Mouse (Mus musculus): ENCODE measurements around the gene Fpr2.
"Not testable (repeated sequence)": the region's sequence is repeated elsewhere in the genome, so short reads cannot be mapped to it uniquely, and the experiment has no call there.

Fpr2 gene

GRCm38 (mm10) chr17:17887774-17888248 is at the start of gene Fpr2, which contains the start of gene Fpr3:
TSS of gene Fpr2 (plus strand) at chr17:17887824.
TSS of gene Fpr3 (plus strand) at chr17:17887852.
- no peak for DNase-seq

- peak; percentile 97 to 98 for DNase-seq
Observed at GRCm38 (mm10) chr17:17837919-17838701, 49.5 kb upstream of the Fpr2 start.

- no peak for DNase-seq
Observed at GRCm38 (mm10) chr17:17839276-17839675, 48.3 kb upstream of the Fpr2 start.

GRCm38 (mm10) chr17:17840796-17841195 is 46.8 kb upstream of the Fpr2 start:
- no peak for DNase-seq

- DNase-seq, result peak in 1 of 2 experiments; percentile 14
Observed at GRCm38 (mm10) chr17:17843534-17844261, 43.9 kb upstream of the Fpr2 start.

GRCm38 (mm10) chr17:17844606-17845005 is 43.0 kb upstream of the Fpr2 start:
- DNase-seq, result not testable (repeated sequence)

- peak in 1 of 2 experiments; percentile 41 for DNase-seq
Observed at GRCm38 (mm10) chr17:17845187-17846027, 42.2 kb upstream of the Fpr2 start.

GRCm38 (mm10) chr17:17848988-17849387 is 38.6 kb upstream of the Fpr2 start:
- DNase-seq, result no peak

- peak in 1 of 2 experiments; percentile 17 for DNase-seq
Observed at GRCm38 (mm10) chr17:17849906-17850712, 37.5 kb upstream of the Fpr2 start.

GRCm38 (mm10) chr17:17855064-17855838 is 32.4 kb upstream of the Fpr2 start, which contains the start of gene Has1:
TSS of gene Has1 (minus strand) at chr17:17855205.
- no peak for DNase-seq

GRCm38 (mm10) chr17:17856612-17857011 is 31.0 kb upstream of the Fpr2 start:
- DNase-seq, result no peak

- peak; percentile 24 to 29 for DNase-seq
Observed at GRCm38 (mm10) chr17:17857446-17857845, 30.2 kb upstream of the Fpr2 start.

- DNase-seq, result no peak
Observed at GRCm38 (mm10) chr17:17860110-17860509, 27.5 kb upstream of the Fpr2 start.

- DNase-seq, result no peak
Observed at GRCm38 (mm10) chr17:17862360-17862759, 25.3 kb upstream of the Fpr2 start.

- DNase-seq, result no peak
Observed at GRCm38 (mm10) chr17:17865168-17865567, 22.5 kb upstream of the Fpr2 start.

- DNase-seq, result no peak
Observed at GRCm38 (mm10) chr17:17866801-17867469, 20.7 kb upstream of the Fpr2 start.

GRCm38 (mm10) chr17:17870892-17871550 is 16.6 kb upstream of the Fpr2 start:
- DNase-seq, result no peak

GRCm38 (mm10) chr17:17871697-17872096 is 15.9 kb upstream of the Fpr2 start:
- DNase-seq, result no peak

- DNase-seq, result no peak
Observed at GRCm38 (mm10) chr17:17879347-17879746, 8.3 kb upstream of the Fpr2 start.

- DNase-seq, result no peak
Observed at GRCm38 (mm10) chr17:17882672-17883071, 5.0 kb upstream of the Fpr2 start.
